Mouse (Mus musculus): ENCODE results near the gene Prkar1a.

GRCm38 (mm10) chr11:109672396-109672795, 23.2 kb downstream of the Prkar1a start:
- TF ChIP-seq CTCF (conservative IDR thresholded peaks at IDR 0.05; ENCODE audit: low read length) (no peak), POU5F1 (IDR thresholded peaks at IDR 0.05; ENCODE audit: borderline replicate concordance, low read length) (no peak)

Data from E14TG2a.4 (cell line).